Mouse (Mus musculus): ENCODE results near the gene Cnih2. TPM values are rescaled to one million over a fixed set of nuclear protein-coding genes. Genes with fewer than 3 reads are reported as not detected.

The Cnih2 gene
- polyA plus RNA-seq, 1 experiment from 2014 or later = 33.8 TPM

DNA sequence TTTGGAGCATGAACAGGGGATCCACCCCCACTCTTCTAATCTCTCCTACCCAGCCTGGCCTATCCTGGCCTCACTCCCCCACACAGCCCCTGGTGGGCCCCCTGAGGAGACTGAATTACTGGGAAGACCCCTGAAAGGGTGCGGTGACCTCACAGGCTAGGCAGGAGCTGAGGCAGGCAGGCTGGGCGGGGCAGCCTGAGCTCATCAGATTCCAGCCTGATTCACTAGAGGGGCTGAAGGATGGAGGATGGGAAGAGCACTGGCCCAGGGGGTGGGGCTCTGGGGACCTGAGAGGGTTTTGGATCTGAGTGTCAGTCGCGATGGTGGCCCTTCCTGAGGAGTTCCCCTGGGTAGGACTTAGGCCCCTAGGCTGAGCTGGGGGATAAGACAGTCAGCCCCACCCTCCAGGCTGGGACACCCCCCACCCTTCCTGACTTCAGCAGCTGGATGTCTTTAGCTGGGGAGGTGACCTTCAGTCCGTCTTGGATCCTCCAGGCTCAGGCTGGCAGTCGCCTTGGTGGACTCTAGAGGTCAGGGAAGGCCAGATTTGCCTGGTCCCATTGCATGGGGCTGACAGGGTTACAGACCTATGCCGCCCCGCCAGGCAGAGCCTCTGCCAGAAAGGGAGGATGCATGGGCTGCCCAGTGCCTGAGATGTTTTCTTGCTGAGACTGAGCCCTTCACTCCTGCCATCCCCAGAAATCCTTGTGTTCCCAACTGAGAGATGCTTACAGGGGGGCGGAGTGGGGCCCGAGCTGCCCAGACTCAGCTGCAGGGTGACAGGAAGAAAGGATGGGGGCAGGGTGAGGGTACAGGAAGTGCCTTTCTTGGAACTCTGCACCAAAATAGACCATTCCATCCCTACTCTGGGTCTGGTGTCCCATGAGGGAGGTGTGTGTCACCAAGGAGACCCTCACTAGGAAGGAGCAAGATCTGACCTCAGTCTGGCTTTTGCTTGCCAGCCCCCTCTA, 39.2 kb downstream of the Cnih2 start:
- Histone ChIP-seq H3K4me1 (ENCODE audit: control insufficient read depth, insufficient read depth, low read length) (peaks cover 45% of the 10 kb centered on the region), H3K27me3 (ENCODE audit: control insufficient read depth, insufficient read depth, low read length) (no peaks in the 10 kb centered on the region), H3K9me3 (ENCODE audit: control insufficient read depth, low read length) (no peaks in the 10 kb centered on the region), H3K27ac (replicated peaks; ENCODE audit: low read depth, low read length) (peak overlapping the region; percentile 36; the same call in 1 of the 2 replicates), H3K4me2 (ENCODE audit: low read depth, severe bottlenecking) (no peak overlapping the region), H3K9ac (ENCODE audit: low read length) (peak overlapping the region; percentile 3; the same call in 1 of the 2 replicates), H3K36me3 (ENCODE audit: control insufficient read depth, insufficient read depth, low read length) (no peaks in the 10 kb centered on the region), H3K4me3 (ENCODE audit: low read depth, low read length) (no peak overlapping the region)
- 12% methylated on average over 10 of the region's 10 CpGs for WGBS
- ATAC-seq (ENCODE audit: insufficient number of reproducible peaks, low FRiP score, low TSS enrichment, low read depth) = no peak
- no peak for DNase-seq (ENCODE audit: low spot score)

DNA sequence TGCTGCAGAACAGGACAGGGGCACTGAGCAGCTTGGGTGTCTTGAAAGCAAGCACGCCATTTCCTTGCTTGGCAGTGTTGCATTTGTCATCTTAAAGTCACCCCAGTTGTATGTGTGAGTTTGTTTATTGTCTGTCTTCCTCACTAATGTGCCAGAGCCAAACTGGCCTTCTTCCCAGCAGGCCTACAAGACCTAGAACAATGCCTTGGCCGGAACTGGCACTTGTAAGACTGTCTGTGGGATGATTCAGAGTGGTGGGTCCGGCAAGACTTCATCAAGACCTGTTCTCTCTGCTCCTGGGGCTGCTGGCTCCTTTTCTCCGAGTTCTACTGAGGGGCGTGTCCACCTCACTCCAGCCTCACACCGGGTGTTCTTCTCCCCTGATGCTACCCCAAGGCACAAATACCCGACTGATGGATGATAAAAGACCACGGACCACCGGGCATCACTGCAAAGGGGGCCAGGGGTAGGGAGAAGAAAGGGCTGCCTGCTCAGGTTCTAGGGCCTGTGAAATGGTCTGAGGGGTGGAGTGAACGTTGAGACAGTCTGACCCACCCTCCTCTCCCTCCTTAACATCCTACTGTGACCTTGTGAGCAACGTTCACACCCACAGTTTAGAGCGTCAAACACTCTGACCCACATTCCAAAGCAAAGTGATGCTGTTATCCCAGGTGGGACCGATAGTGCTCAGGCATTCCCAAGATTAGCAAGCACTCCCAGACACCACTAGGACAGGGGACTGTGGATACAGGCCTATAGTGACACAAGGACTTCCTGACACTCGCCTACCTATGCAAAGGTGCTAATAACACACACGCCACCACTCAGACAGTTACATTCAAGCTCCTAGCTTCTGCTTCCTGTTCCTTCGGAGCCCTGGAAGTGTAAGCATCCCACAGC, 40.2 kb downstream of the Cnih2 start:
- ATAC-seq (ENCODE audit: insufficient number of reproducible peaks, low FRiP score, low TSS enrichment, low read depth) (no peak), DNase-seq (ENCODE audit: low spot score) (no peak)
- no peak overlapping the region for H3K9ac ChIP-seq (ENCODE audit: low read length)
- H3K27ac ChIP-seq (replicated peaks; ENCODE audit: low read depth, low read length) = no peak overlapping the region
- no peaks in the 10 kb centered on the region for H3K36me3 ChIP-seq (ENCODE audit: control insufficient read depth, insufficient read depth, low read length)
- peaks cover 8% of the 10 kb centered on the region for H3K27me3 ChIP-seq (ENCODE audit: control insufficient read depth, insufficient read depth, low read length)
- H3K4me2 ChIP-seq (ENCODE audit: low read depth, severe bottlenecking) = no peak overlapping the region
- H3K9me3 ChIP-seq (ENCODE audit: control insufficient read depth, low read length) = no peaks in the 10 kb centered on the region
- 25% methylated on average over 16 of the region's 16 CpGs for WGBS
- H3K4me1 ChIP-seq (ENCODE audit: control insufficient read depth, insufficient read depth, low read length) = peaks cover 45% of the 10 kb centered on the region
- H3K4me3 ChIP-seq (ENCODE audit: low read depth, low read length) = no peak overlapping the region

DNA sequence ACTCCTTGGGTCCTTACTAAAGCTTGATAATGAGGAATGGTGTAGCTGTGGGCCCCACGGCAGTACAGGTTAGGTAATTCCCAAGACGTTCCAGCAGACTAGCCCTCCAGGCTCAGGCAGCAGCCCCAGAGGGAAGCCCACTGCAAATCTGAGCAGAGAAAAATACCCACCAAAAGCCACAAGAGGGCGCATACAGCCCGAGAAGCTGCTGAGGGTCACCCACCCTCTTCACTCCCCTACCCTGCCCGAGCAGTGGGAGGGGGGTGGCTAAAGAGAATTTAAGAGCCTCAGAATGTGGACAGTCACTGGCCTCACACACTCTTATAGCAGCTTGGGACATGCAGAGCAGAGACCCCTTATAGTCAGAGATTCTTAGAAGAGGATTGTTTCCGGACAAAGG, 42.1 kb downstream of the Cnih2 start:
- no peaks in the 10 kb centered on the region for H3K9me3 ChIP-seq (ENCODE audit: control insufficient read depth, low read length)
- H3K27ac ChIP-seq (replicated peaks; ENCODE audit: low read depth, low read length) = no peak overlapping the region
- 9% methylated on average over 6 of the region's 6 CpGs for WGBS
- peaks cover 40% of the 10 kb centered on the region for H3K4me1 ChIP-seq (ENCODE audit: control insufficient read depth, insufficient read depth, low read length)
- 0 out of 2 replicates have a peak overlapping the region, but pooled peaks have one; percentile 5 for H3K4me3 ChIP-seq (ENCODE audit: low read depth, low read length)
- no peak overlapping the region for H3K9ac ChIP-seq (ENCODE audit: low read length)
- no peaks in the 10 kb centered on the region for H3K36me3 ChIP-seq (ENCODE audit: control insufficient read depth, insufficient read depth, low read length)
- DNase-seq (ENCODE audit: low spot score) = peak; percentile 87
- peaks cover 27% of the 10 kb centered on the region for H3K27me3 ChIP-seq (ENCODE audit: control insufficient read depth, insufficient read depth, low read length)
- peak; percentile 58; the same call in 1 of the 2 replicates for ATAC-seq (ENCODE audit: insufficient number of reproducible peaks, low FRiP score, low TSS enrichment, low read depth)
- peak overlapping the region; percentile 12; the same call in 1 of the 2 replicates for H3K4me2 ChIP-seq (ENCODE audit: low read depth, severe bottlenecking)

DNA sequence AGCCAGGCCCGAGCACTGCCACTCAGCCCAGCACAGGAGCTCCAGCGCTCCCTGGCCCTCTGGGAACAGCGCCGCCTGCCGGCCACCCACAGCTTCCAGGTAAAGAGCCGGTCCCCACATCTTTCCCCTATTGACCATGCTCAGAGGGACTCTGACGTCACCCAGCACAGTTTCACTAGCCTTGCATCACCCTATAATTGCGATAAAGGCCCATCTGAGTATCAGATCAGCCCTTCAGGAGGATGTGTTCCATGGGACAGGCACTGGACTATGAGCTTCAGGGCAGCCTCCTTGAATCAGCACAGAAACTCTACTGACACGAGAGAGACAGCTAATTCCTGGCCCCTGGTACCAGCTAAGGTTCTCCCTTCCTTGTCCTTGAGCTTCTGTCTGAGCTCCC, 44.4 kb downstream of the Cnih2 start:
- no peaks in the 10 kb centered on the region for H3K9me3 ChIP-seq (ENCODE audit: control insufficient read depth, low read length)
- H3K9ac ChIP-seq (ENCODE audit: low read length) = no peak overlapping the region
- DNase-seq (ENCODE audit: low spot score) = peak; percentile 83
- H3K27ac ChIP-seq (replicated peaks; ENCODE audit: low read depth, low read length) = no peak overlapping the region
- peaks cover 33% of the 10 kb centered on the region for H3K27me3 ChIP-seq (ENCODE audit: control insufficient read depth, insufficient read depth, low read length)
- 17% methylated on average over 9 of the region's 9 CpGs for WGBS
- H3K4me1 ChIP-seq (ENCODE audit: control insufficient read depth, insufficient read depth, low read length) = peaks cover 32% of the 10 kb centered on the region
- H3K4me2 ChIP-seq (ENCODE audit: low read depth, severe bottlenecking) = no peak overlapping the region
- ATAC-seq (ENCODE audit: insufficient number of reproducible peaks, low FRiP score, low TSS enrichment, low read depth) = no peak
- H3K4me3 ChIP-seq (ENCODE audit: low read depth, low read length) = no peak overlapping the region
- H3K36me3 ChIP-seq (ENCODE audit: control insufficient read depth, insufficient read depth, low read length) = peaks cover 2% of the 10 kb centered on the region

DNA sequence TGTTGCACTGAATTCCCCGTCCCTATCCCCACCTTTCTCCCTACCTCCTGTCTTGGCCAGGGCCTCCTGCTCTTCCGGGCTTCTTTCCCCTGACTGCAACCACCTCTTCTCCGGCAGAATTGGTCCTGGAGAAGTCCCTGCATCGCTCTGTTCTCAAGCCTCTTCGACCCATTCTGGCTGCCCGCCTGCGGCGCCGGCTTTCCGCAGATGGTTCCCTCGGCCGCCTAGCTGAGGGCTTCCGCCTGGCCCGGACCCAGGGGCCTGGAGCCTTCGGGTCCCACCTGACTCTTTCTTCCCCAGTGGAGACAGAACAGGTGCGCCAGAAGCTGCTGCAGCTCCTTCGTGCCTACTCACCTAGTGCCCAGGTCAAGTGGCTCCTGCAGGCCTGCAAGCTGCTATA, 45.5 kb downstream of the Cnih2 start:
- Histone ChIP-seq H3K27me3 (ENCODE audit: control insufficient read depth, insufficient read depth, low read length) (peaks cover 33% of the 10 kb centered on the region), H3K36me3 (ENCODE audit: control insufficient read depth, insufficient read depth, low read length) (peaks cover 5% of the 10 kb centered on the region), H3K4me2 (ENCODE audit: low read depth, severe bottlenecking) (no peak overlapping the region), H3K9me3 (ENCODE audit: control insufficient read depth, low read length) (no peaks in the 10 kb centered on the region), H3K27ac (replicated peaks; ENCODE audit: low read depth, low read length) (no peak overlapping the region), H3K9ac (ENCODE audit: low read length) (no peak overlapping the region), H3K4me3 (ENCODE audit: low read depth, low read length) (no peak overlapping the region), H3K4me1 (ENCODE audit: control insufficient read depth, insufficient read depth, low read length) (peaks cover 24% of the 10 kb centered on the region)
- 49% methylated on average over 17 of the region's 17 CpGs for WGBS
- DNase-seq (ENCODE audit: low spot score) (no peak), ATAC-seq (ENCODE audit: insufficient number of reproducible peaks, low FRiP score, low TSS enrichment, low read depth) (no peak)

DNA sequence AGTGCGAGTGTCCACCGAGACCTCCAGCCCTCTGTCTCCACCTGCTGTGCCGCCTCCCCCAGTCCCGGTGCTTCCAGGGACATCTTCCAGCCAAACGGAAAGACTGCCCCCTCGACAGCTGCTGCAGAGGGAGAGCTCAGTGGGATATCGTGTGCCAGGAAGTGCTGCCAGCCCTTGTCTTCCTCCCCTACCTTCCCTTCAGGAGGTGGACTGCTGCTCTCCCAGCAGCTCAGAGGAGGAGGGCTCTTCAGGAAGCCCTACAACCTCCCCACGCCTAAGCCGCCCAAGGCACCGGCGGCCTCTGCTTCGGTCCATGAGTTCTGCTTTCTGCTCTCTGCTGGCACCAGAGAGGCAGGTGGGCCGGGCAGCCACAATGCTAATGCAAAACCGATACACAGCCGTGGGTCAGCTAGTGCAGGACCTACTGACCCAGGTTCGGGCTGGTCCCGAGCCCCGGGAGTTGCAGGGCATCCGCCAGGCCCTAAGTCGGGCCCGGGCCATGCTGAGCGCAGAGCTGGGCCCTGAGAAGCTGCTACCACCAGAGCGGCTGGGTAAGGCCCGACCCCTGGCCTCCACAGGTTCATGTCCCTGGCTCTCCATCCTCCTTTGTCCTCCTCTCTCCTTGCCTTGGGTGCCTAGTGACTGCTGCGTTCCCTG, 46.0 kb downstream of the Cnih2 start:
- H3K27ac ChIP-seq (replicated peaks; ENCODE audit: low read depth, low read length) = no peak overlapping the region
- H3K9me3 ChIP-seq (ENCODE audit: control insufficient read depth, low read length) = no peaks in the 10 kb centered on the region
- H3K27me3 ChIP-seq (ENCODE audit: control insufficient read depth, insufficient read depth, low read length) = peaks cover 33% of the 10 kb centered on the region
- no peak overlapping the region for H3K9ac ChIP-seq (ENCODE audit: low read length)
- ATAC-seq (ENCODE audit: insufficient number of reproducible peaks, low FRiP score, low TSS enrichment, low read depth) (no peak), DNase-seq (ENCODE audit: low spot score) (no peak)
- H3K4me2 ChIP-seq (ENCODE audit: low read depth, severe bottlenecking) = no peak overlapping the region
- 28% methylated on average over 25 of the region's 25 CpGs for WGBS
- H3K36me3 ChIP-seq (ENCODE audit: control insufficient read depth, insufficient read depth, low read length) = peaks cover 5% of the 10 kb centered on the region
- peaks cover 24% of the 10 kb centered on the region for H3K4me1 ChIP-seq (ENCODE audit: control insufficient read depth, insufficient read depth, low read length)
- no peak overlapping the region for H3K4me3 ChIP-seq (ENCODE audit: low read depth, low read length)

DNA sequence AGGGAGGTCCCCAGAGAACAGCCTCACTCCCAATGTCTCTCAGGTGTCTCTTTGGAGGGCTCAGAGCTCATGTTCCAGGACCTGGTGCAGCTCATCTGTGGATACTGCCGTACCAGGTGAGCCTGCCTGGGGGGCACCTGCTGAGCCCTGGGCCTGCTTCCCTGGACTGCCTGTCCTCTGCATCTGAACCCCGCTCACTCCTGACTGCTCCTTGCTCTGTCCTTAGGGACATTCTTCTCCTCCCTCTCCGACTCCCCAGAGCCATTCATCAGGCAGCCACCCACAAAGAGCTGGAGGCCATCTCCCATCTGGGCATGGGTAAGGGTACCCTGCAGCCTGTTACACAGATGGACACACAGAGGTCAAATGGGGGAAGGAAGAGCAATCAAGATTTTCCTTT, 46.8 kb downstream of the Cnih2 start:
- H3K36me3 ChIP-seq (ENCODE audit: control insufficient read depth, insufficient read depth, low read length) = peaks cover 8% of the 10 kb centered on the region
- DNase-seq (ENCODE audit: low spot score) = no peak
- H3K27me3 ChIP-seq (ENCODE audit: control insufficient read depth, insufficient read depth, low read length) = peaks cover 33% of the 10 kb centered on the region
- H3K4me1 ChIP-seq (ENCODE audit: control insufficient read depth, insufficient read depth, low read length) = peaks cover 18% of the 10 kb centered on the region
- no peaks in the 10 kb centered on the region for H3K9me3 ChIP-seq (ENCODE audit: control insufficient read depth, low read length)
- 34% methylated on average over 3 of the region's 3 CpGs for WGBS
- ATAC-seq (ENCODE audit: insufficient number of reproducible peaks, low FRiP score, low TSS enrichment, low read depth) = no peak
- H3K9ac ChIP-seq (ENCODE audit: low read length) = no peak overlapping the region
- H3K27ac ChIP-seq (replicated peaks; ENCODE audit: low read depth, low read length) = no peak overlapping the region
- no peak overlapping the region for H3K4me3 ChIP-seq (ENCODE audit: low read depth, low read length)
- peak overlapping the region; percentile 33 for H3K4me2 ChIP-seq (ENCODE audit: low read depth, severe bottlenecking)

DNA sequence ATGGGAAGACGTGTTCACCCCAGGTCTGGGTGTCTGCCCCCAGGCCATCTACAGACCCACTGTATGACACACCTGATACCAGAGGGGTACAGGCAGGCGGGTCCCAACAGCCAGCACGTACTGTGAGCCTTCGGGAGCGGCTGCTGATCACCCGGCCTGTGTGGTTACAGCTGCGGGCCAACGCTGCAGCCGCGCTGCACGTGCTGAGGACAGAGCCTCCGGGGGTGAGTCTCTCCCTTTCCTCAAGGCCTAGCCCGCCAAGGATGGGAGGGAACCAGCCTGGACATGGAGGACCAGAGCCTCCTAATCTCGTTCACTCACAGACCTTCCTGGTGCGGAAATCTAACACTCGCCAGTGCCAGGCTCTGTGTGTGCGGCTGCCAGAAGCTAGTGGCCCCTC, 47.3 kb downstream of the Cnih2 start:
- Histone ChIP-seq H3K27me3 (ENCODE audit: control insufficient read depth, insufficient read depth, low read length) (peaks cover 33% of the 10 kb centered on the region), H3K9ac (ENCODE audit: low read length) (peak overlapping the region; percentile 3; the same call in 1 of the 2 replicates), H3K36me3 (ENCODE audit: control insufficient read depth, insufficient read depth, low read length) (peaks cover 8% of the 10 kb centered on the region), H3K9me3 (ENCODE audit: control insufficient read depth, low read length) (no peaks in the 10 kb centered on the region), H3K27ac (replicated peaks; ENCODE audit: low read depth, low read length) (no peak overlapping the region), H3K4me2 (ENCODE audit: low read depth, severe bottlenecking) (peak overlapping the region; percentile 33), H3K4me1 (ENCODE audit: control insufficient read depth, insufficient read depth, low read length) (peaks cover 16% of the 10 kb centered on the region), H3K4me3 (ENCODE audit: low read depth, low read length) (peak overlapping the region; percentile 22)
- WGBS = 7% methylated on average over 17 of the region's 17 CpGs
- ATAC-seq (ENCODE audit: insufficient number of reproducible peaks, low FRiP score, low TSS enrichment, low read depth) (no peak), DNase-seq (ENCODE audit: low spot score) (peak; percentile 54)

Data from limb, embryonic 11.5 days (tissue).